Mouse (Mus musculus): Measurements from ENCODE around the gene Fam189a1. TPM values are rescaled to one million over a fixed set of nuclear protein-coding genes. Genes with fewer than 3 reads are reported as not detected.

The Fam189a1 gene
- total and polyA plus RNA-seq, 3 experiments: not detected

DNA sequence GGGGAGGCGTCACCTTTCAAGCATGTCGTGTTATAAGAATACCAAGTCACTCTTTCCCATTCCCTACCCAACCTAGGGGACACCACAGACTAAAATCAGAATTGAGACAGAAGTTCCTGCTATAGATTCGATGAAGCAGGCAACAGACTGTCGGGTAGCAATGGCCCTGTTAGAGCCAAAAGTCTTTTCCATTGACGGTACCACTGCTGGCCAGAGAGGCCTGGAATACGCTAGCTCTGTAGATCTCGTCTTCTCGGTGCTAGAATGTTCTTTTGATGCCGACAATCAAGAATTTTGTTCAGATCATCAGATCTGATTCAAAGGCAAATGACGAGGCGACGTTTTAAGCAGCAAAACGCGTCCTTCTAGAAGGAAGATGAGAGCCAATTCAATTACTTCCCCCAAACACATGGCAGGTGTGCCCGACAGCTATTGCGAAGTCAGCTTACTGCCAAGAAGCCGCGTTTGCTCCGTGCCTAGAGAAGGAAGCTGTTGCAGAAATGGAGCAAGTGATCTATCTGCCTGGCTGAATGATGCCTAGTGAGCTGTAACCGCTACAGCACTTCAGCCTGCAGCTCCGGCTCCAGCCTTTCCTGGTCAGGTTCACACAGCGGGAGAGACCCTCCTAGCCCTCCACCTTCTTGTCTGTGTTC is 171.8 kb downstream of the Fam189a1 start:
- H3K36me3 ChIP-seq (ENCODE audit: control insufficient read depth in 1 of 2, insufficient read depth in 2 of 2, low read length in 2 of 2): no peaks in the 10 kb centered on the region
- no peak overlapping the region for H3K4me3 ChIP-seq (ENCODE audit: control insufficient read depth in 1 of 2, insufficient read depth in 1 of 2, low read depth in 2 of 2, low read length in 2 of 2)
- no peaks in the 10 kb centered on the region for H3K27me3 ChIP-seq (ENCODE audit: control insufficient read depth in 1 of 2, insufficient read depth in 2 of 2, low read length in 2 of 2)
- no peaks in the 10 kb centered on the region for H3K4me1 ChIP-seq (ENCODE audit: control insufficient read depth in 1 of 2, insufficient read depth in 2 of 2, low read length in 2 of 2)
- H3K9me3 ChIP-seq (replicated peaks; ENCODE audit: insufficient read depth, low read length): no peaks in the 10 kb centered on the region
- DNase-seq (ENCODE audit: low read depth, low spot score): no peak
- no peak overlapping the region for H3K27ac ChIP-seq (ENCODE audit: control insufficient read depth, low read depth, low read length)
- TF ChIP-seq USF1 (IDR thresholded peaks at IDR 0.05; ENCODE audit: low read depth, low read length) (no peak), POLR2A (IDR thresholded peaks at IDR 0.05; ENCODE audit: control insufficient read depth in 1 of 2, insufficient read depth in 1 of 2, low read depth in 1 of 2, low read length in 2 of 2, poor library complexity in 1 of 2) (no peak)
- no peaks in the 10 kb centered on the region for H3K79me2 ChIP-seq (ENCODE audit: control insufficient read depth, insufficient read depth, low read length, poor library complexity)
- no peak overlapping the region for H3K9ac ChIP-seq (ENCODE audit: control insufficient read depth, low read depth, low read length, poor library complexity, severe bottlenecking)

DNA sequence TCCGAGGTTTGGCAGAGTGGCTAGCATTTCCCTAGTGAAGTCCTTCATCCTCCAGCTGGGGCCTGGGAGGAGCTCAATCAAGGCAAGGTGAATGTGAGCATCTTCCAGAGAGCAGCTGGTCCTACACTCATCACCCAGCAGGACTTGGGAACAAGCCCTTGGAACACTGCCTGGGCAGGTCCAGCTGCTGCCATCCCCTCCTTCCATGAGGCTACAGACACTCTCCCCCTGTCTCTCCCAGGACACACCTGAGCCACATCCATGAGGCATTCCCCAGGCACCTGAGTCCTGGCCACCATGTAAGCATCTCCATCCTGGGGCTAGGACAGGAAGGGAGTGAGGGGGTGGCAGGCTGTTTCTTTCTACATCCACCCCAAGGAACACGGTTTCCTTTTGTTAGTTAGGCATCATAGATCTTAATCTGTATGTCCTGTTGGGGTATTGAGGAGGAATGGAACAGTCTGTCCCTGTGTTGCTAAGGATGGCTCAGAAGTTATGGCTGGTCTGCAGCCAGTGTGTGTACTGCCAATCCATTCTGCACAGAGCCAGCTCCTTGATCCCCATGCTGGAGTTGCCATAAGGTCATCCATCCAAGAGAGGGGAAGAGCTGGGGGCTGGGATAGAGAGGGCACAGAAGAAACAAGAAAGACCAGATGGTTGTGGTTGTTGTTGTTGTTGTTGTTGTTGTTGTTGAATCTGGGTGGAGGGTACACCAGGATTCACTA is 174.7 kb downstream of the Fam189a1 start:
- Histone ChIP-seq H3K79me2 (ENCODE audit: control insufficient read depth, insufficient read depth, low read length, poor library complexity) (no peaks in the 10 kb centered on the region), H3K27me3 (ENCODE audit: control insufficient read depth in 1 of 2, insufficient read depth in 2 of 2, low read length in 2 of 2) (no peaks in the 10 kb centered on the region), H3K4me1 (ENCODE audit: control insufficient read depth in 1 of 2, insufficient read depth in 2 of 2, low read length in 2 of 2) (no peaks in the 10 kb centered on the region), H3K4me3 (ENCODE audit: control insufficient read depth in 1 of 2, insufficient read depth in 1 of 2, low read depth in 2 of 2, low read length in 2 of 2) (no peak overlapping the region), H3K9me3 (replicated peaks; ENCODE audit: insufficient read depth, low read length) (no peaks in the 10 kb centered on the region), H3K36me3 (ENCODE audit: control insufficient read depth in 1 of 2, insufficient read depth in 2 of 2, low read length in 2 of 2) (no peaks in the 10 kb centered on the region), H3K9ac (ENCODE audit: control insufficient read depth, low read depth, low read length, poor library complexity, severe bottlenecking) (no peak overlapping the region), H3K27ac (ENCODE audit: control insufficient read depth, low read depth, low read length) (no peak overlapping the region)
- TF ChIP-seq ZNF384 (IDR thresholded peaks at IDR 0.05; ENCODE audit: low read depth, low read length) (no peak), TCF12 (IDR thresholded peaks at IDR 0.05; ENCODE audit: low read depth, low read length) (no peak), POLR2AphosphoS5 (IDR thresholded peaks at IDR 0.05; ENCODE audit: borderline replicate concordance, low read depth, low read length) (no peak), MEF2A (IDR thresholded peaks at IDR 0.05; ENCODE audit: extremely low read depth, insufficient replicate concordance, low read depth, low read length, poor library complexity, severe bottlenecking) (no peak), NRF1 (IDR thresholded peaks at IDR 0.05; ENCODE audit: insufficient read depth, low read depth, low read length, poor library complexity, severe bottlenecking) (no peak), ZC3H11A (IDR thresholded peaks at IDR 0.05; ENCODE audit: low read depth, low read length) (no peak), USF2 (IDR thresholded peaks at IDR 0.05; ENCODE audit: borderline replicate concordance in 1 of 2, insufficient read depth in 1 of 2, low read depth in 1 of 2, low read length in 2 of 2) (no peak), GATA1 (IDR thresholded peaks at IDR 0.05; ENCODE audit: low read depth, low read length) (no peak), MYC (IDR thresholded peaks at IDR 0.05; ENCODE audit: low read depth, low read length) (no peak)
- no peak for DNase-seq (ENCODE audit: low read depth, low spot score)
